Mouse (Mus musculus): ENCODE data around the gene Nsfl1c.

GRCm38 (mm10) chr2:151504226-151504625 lies 10.2 kb downstream of the Nsfl1c start:
- TF ChIP-seq POLR2A (IDR thresholded peaks at IDR 0.05; ENCODE audit: insufficient read depth, low read depth, low read length), result no peak
- no peak for TF ChIP-seq CTCF (IDR thresholded peaks at IDR 0.05; ENCODE audit: insufficient read depth, low read depth, low read length)

All from olfactory bulb, adult 2 months (tissue).